Mouse (Mus musculus) monocyte, adult 5-6 weeks (primary cell): ENCODE measurements around the gene Cd101. TPM values are rescaled to one million over a fixed set of nuclear protein-coding genes. Genes with fewer than 3 reads are reported as not detected.

ENCODE experiments used
- ATAC-seq: fragments of 153-309, 156-312 bp; replicated peaks from 2 replicates; pipeline ENCODE4 v1.8.0; 2017; ENCODE audit warnings: mild to moderate bottlenecking; ENCODE audit not compliant: low TSS enrichment, insufficient number of reproducible peaks, severe bottlenecking, poor library complexity, low FRiP score
- total RNA-seq: library from RNA; stranded (forward); fragments of 200-1000, 200-491, 200-594 nt; gene quantifications from 3 replicates; pipeline ENCODE4 v1.2.3, GENCODE M21; 2017

Gene Cd101
- 0.75 to 1.5 TPM (median 1.1 TPM) in 3 replicates for total RNA-seq

GRCm38 (mm10) chr3:101029339-101029738, at the start of gene Cd101:
Gene Cd101 (minus strand): TSS chr3:101029556.
- ATAC-seq, result no peak

- no peak for ATAC-seq
These were observed 49.0 kb upstream of the Cd101 start for GRCm38 (mm10) chr3:101078344-101078743.

- no peak for ATAC-seq
These were observed 48.3 kb upstream of the Cd101 start for GRCm38 (mm10) chr3:101077710-101078100.

GRCm38 (mm10) chr3:101076966-101077709, 47.8 kb upstream of the Cd101 start:
- ATAC-seq, result no peak

- ATAC-seq, result no peak
These were observed 46.5 kb upstream of the Cd101 start for GRCm38 (mm10) chr3:101075866-101076265.

- ATAC-seq, result no peak
These were observed 44.0 kb upstream of the Cd101 start for GRCm38 (mm10) chr3:101073384-101073783.

- no peak for ATAC-seq
These were observed 43.3 kb upstream of the Cd101 start for GRCm38 (mm10) chr3:101072506-101073215.

- no peak for ATAC-seq
These were observed 42.2 kb upstream of the Cd101 start for GRCm38 (mm10) chr3:101071576-101071975.

- ATAC-seq, result no peak
These were observed 41.5 kb upstream of the Cd101 start for GRCm38 (mm10) chr3:101070796-101071235.

- ATAC-seq, result no peak
These were observed 41.0 kb upstream of the Cd101 start for GRCm38 (mm10) chr3:101070230-101070795.

- ATAC-seq, result no peak
These were observed 39.3 kb upstream of the Cd101 start for GRCm38 (mm10) chr3:101068701-101069100.

- ATAC-seq, result no peak
These were observed 36.8 kb upstream of the Cd101 start for GRCm38 (mm10) chr3:101066175-101066574.

GRCm38 (mm10) chr3:101061865-101062585, 32.7 kb upstream of the Cd101 start:
- ATAC-seq, result no peak

- ATAC-seq, result no peak
These were observed 29.9 kb upstream of the Cd101 start for GRCm38 (mm10) chr3:101059214-101059613.

- ATAC-seq, result peak; percentile 37; the same call in 1 of the 2 replicates
These were observed 28.8 kb upstream of the Cd101 start for GRCm38 (mm10) chr3:101058203-101058602.

GRCm38 (mm10) chr3:101055216-101055615, 25.9 kb upstream of the Cd101 start:
- no peak for ATAC-seq

GRCm38 (mm10) chr3:101051601-101052000, 22.2 kb upstream of the Cd101 start:
- no peak for ATAC-seq

GRCm38 (mm10) chr3:101049997-101050396, 20.6 kb upstream of the Cd101 start:
- no peak for ATAC-seq

- ATAC-seq, result no peak
These were observed 19.4 kb upstream of the Cd101 start for GRCm38 (mm10) chr3:101048781-101049180.
